Mouse (Mus musculus): Measurements from ENCODE around the gene Fam166b.

The Fam166b gene

GRCm38 (mm10) chr4:43441639-43442038 is 12.7 kb upstream of the Fam166b start, which contains the start of gene Tesk1:
Gene Tesk1, plus strand, starts transcription at chr4:43441939.
- in situ Hi-C loops (cut with MboI; ENCODE audit: unreplicated experiment in 2 of 2): loop anchor here (5.0 kb wide), 2 partner anchors 36 to 86 kb away; no protein-coding TSS in a partner anchor

- in situ Hi-C loops (cut with MboI; ENCODE audit: unreplicated experiment in 2 of 2): loop anchor here (5.0 to 10.0 kb wide), 2 partner anchors 122 to 279 kb away; partner anchors contain the start of gene Olfr71 (in 1 of the 2)
These were observed 3.9 kb upstream of the Fam166b start for GRCm38 (mm10) chr4:43432832-43433231.

GRCm38 (mm10) chr4:43431690-43432089 is 2.8 kb upstream of the Fam166b start:
- in situ Hi-C loops (cut with MboI; ENCODE audit: unreplicated experiment in 2 of 2): loop anchor here (5.0 to 10.0 kb wide), 2 partner anchors 123 to 281 kb away; partner anchors contain the start of gene Olfr71 (in 1 of the 2)

GRCm38 (mm10) chr4:43428180-43428861 is 613 bp downstream of the Fam166b start:
- in situ Hi-C loops (cut with MboI; ENCODE audit: unreplicated experiment in 2 of 2): loop anchor here in 1 of 2 experiments (10.0 kb wide), 1 partner anchor 436 kb away; no protein-coding TSS in a partner anchor

GRCm38 (mm10) chr4:43427501-43428179 is 1.3 kb downstream of the Fam166b start:
- in situ Hi-C loops (cut with MboI; ENCODE audit: unreplicated experiment in 2 of 2): loop anchor here in 1 of 2 experiments (10.0 kb wide), 1 partner anchor 437 kb away; no protein-coding TSS in a partner anchor

- in situ Hi-C loops (cut with MboI; ENCODE audit: unreplicated experiment in 2 of 2): loop anchor here in 1 of 2 experiments (10.0 kb wide), 1 partner anchor 438 kb away; no protein-coding TSS in a partner anchor
These were observed 2.4 kb downstream of the Fam166b start for GRCm38 (mm10) chr4:43426487-43426886.

- in situ Hi-C loops (cut with MboI; ENCODE audit: unreplicated experiment in 2 of 2): loop anchor here in 1 of 2 experiments (10.0 kb wide), 1 partner anchor 439 kb away; no protein-coding TSS in a partner anchor
These were observed 3.1 kb downstream of the Fam166b start for GRCm38 (mm10) chr4:43425648-43426380.

- in situ Hi-C loops (cut with MboI; ENCODE audit: unreplicated experiment in 2 of 2): loop anchor here in 1 of 2 experiments (10.0 kb wide), 1 partner anchor 440 kb away; no protein-coding TSS in a partner anchor
These were observed 3.7 kb downstream of the Fam166b start for GRCm38 (mm10) chr4:43425197-43425596.

GRCm38 (mm10) chr4:43424072-43424471 is 4.9 kb downstream of the Fam166b start:
- in situ Hi-C loops (cut with MboI; ENCODE audit: unreplicated experiment in 2 of 2): loop anchor here (5.0 to 25.0 kb wide), 3 partner anchors 288 to 441 kb away; partner anchors contain the start of genes Olfr155 (in 1 of the 2) and Olfr71 (in 1 of the 2)

- in situ Hi-C loops (cut with MboI; ENCODE audit: unreplicated experiment in 2 of 2): loop anchor here (5.0 to 25.0 kb wide), 3 partner anchors 289 to 441 kb away; partner anchors contain the start of genes Olfr155 (in 1 of the 2) and Olfr71 (in 1 of the 2)
These were observed 5.5 kb downstream of the Fam166b start for GRCm38 (mm10) chr4:43423267-43423934.

GRCm38 (mm10) chr4:43421632-43422240 is 7.2 kb downstream of the Fam166b start:
- in situ Hi-C loops (cut with MboI; ENCODE audit: unreplicated experiment in 2 of 2): loop anchor here (5.0 to 25.0 kb wide), 3 partner anchors 291 to 443 kb away; partner anchors contain the start of genes Olfr155 (in 1 of the 2) and Olfr71 (in 1 of the 2)

GRCm38 (mm10) chr4:43420305-43420704 is 8.6 kb downstream of the Fam166b start:
- in situ Hi-C loops (cut with MboI; ENCODE audit: unreplicated experiment in 2 of 2): loop anchor here (5.0 to 25.0 kb wide), 3 partner anchors 292 to 444 kb away; partner anchors contain the start of genes Olfr155 (in 1 of the 2) and Olfr71 (in 1 of the 2)

GRCm38 (mm10) chr4:43419801-43420281 is 9.1 kb downstream of the Fam166b start:
- in situ Hi-C loops (cut with MboI; ENCODE audit: unreplicated experiment in 2 of 2): loop anchor here (5.0 to 25.0 kb wide), 4 partner anchors 292 to 445 kb away; partner anchors contain the start of genes Fam214b (in 2 of the 2), Olfr155 (in 1 of the 2) and Olfr71 (in 1 of the 2)

GRCm38 (mm10) chr4:43418973-43419656 is 9.8 kb downstream of the Fam166b start:
- in situ Hi-C loops (cut with MboI; ENCODE audit: unreplicated experiment in 2 of 2): loop anchor here (5.0 to 25.0 kb wide), 2 partner anchors 372 to 443 kb away; partner anchors contain the start of genes Fam214b (in 2 of the 2) and Olfr155 (in 1 of the 2)

- in situ Hi-C loops (cut with MboI; ENCODE audit: unreplicated experiment in 2 of 2): loop anchor here (5.0 to 25.0 kb wide), 2 partner anchors 371 to 444 kb away; partner anchors contain the start of genes Fam214b (in 2 of the 2) and Olfr155 (in 1 of the 2)
These were observed 10.5 kb downstream of the Fam166b start for GRCm38 (mm10) chr4:43418450-43418849.

- in situ Hi-C loops (cut with MboI; ENCODE audit: unreplicated experiment in 2 of 2): loop anchor here (5.0 to 25.0 kb wide), 2 partner anchors 370 to 445 kb away; partner anchors contain the start of genes Fam214b (in 2 of the 2) and Olfr155 (in 1 of the 2)
These were observed 11.5 kb downstream of the Fam166b start for GRCm38 (mm10) chr4:43417269-43418062.

- in situ Hi-C loops (cut with MboI; ENCODE audit: unreplicated experiment in 2 of 2): loop anchor here (5.0 to 25.0 kb wide), 2 partner anchors 369 to 446 kb away; partner anchors contain the start of genes Fam214b (in 2 of the 2) and Olfr155 (in 1 of the 2)
These were observed 12.9 kb downstream of the Fam166b start for GRCm38 (mm10) chr4:43416071-43416490.

Data from v-Abl transformed pro-B cells (cell line).